Mouse (Mus musculus) E14TG2a.4 (cell line): ENCODE data around the gene Omd.

Experiments used
- H3K27me3 ChIP-seq: 2 replicates; pipeline ENCODE4 v1.6.1; 2014; ENCODE audit warnings: low read length, control low read depth; ENCODE audit not compliant: insufficient read depth
- H3K36me3 ChIP-seq: 2 replicates; pipeline ENCODE4 v1.6.1; 2014; ENCODE audit warnings: low read length, control low read depth; ENCODE audit not compliant: insufficient read depth
- H3K4me1 ChIP-seq: replicated peaks from 2 replicates; pipeline ENCODE4 v1.6.1; 2014; ENCODE audit warnings: low read depth, low read length, control low read depth
- H3K4me3 ChIP-seq: replicated peaks from 2 replicates; pipeline ENCODE4 v1.5.1; 2014; ENCODE audit warnings: mild to moderate bottlenecking, low read length
- H3K9me3 ChIP-seq: 2 replicates; pipeline ENCODE4 v1.6.1; 2014; ENCODE audit warnings: low read length, control low read depth
- CTCF ChIP-seq: conservative IDR thresholded peaks from 2 replicates; pipeline ENCODE4 v1.5.1; 2014; ENCODE audit warnings: low read length
- NANOG ChIP-seq: IDR thresholded peaks from 2 replicates; pipeline ENCODE4 v1.6.1; 2014; ENCODE audit warnings: borderline replicate concordance, low read length, mixed read lengths
- POU5F1 ChIP-seq: IDR thresholded peaks from 2 replicates; pipeline ENCODE4 v1.6.1; 2014; ENCODE audit warnings: low read length, borderline replicate concordance

Omd gene

GRCm38 (mm10) chr13:49581541-49582530 lies at the start of gene Omd:
Gene Omd, plus strand, starts transcription at chr13:49582462.
- H3K27me3 ChIP-seq, result no peaks in the 10 kb centered on the region
- H3K36me3 ChIP-seq, result no peaks in the 10 kb centered on the region
- no peaks in the 10 kb centered on the region for H3K9me3 ChIP-seq
- TF ChIP-seq POU5F1 (no peak), CTCF (no peak), NANOG (no peak)
- no peak within 1 kb of the TSS for H3K4me3 ChIP-seq
- peaks cover 3% of the 10 kb centered on the region; the same call in 1 of the 2 replicates for H3K4me1 ChIP-seq

GRCm38 (mm10) chr13:49536946-49537345 lies 45.3 kb upstream of the Omd start:
- Histone ChIP-seq H3K4me3 (no peak overlapping the region), H3K9me3 (no peaks in the 10 kb centered on the region), H3K36me3 (no peaks in the 10 kb centered on the region), H3K4me1 (0 out of 2 replicates have a peak, but pooled peaks cover 3% of the 10 kb centered on the region), H3K27me3 (no peaks in the 10 kb centered on the region)
- no peak for TF ChIP-seq CTCF

- Histone ChIP-seq H3K4me1 (0 out of 2 replicates have a peak, but pooled peaks cover 3% of the 10 kb centered on the region), H3K4me3 (no peak overlapping the region), H3K9me3 (no peaks in the 10 kb centered on the region), H3K27me3 (no peaks in the 10 kb centered on the region), H3K36me3 (0 out of 2 replicates have a peak, but pooled peaks cover 4% of the 10 kb centered on the region)
- no peak for TF ChIP-seq POU5F1
- TF ChIP-seq NANOG, result no peak
- TF ChIP-seq CTCF, result no peak
Measured at GRCm38 (mm10) chr13:49538693-49539092, 43.6 kb upstream of the Omd start.

GRCm38 (mm10) chr13:49544279-49544678 lies 38.0 kb upstream of the Omd start, which contains the start of gene Aspn:
Gene Aspn, plus strand, starts transcription at chr13:49544443.
- no peaks in the 10 kb centered on the region for H3K9me3 ChIP-seq
- TF ChIP-seq CTCF (no peak), POU5F1 (no peak), NANOG (no peak)
- no peaks in the 10 kb centered on the region for H3K4me1 ChIP-seq
- 0 out of 2 replicates have a peak, but pooled peaks cover 4% of the 10 kb centered on the region for H3K36me3 ChIP-seq
- no peaks in the 10 kb centered on the region for H3K27me3 ChIP-seq
- H3K4me3 ChIP-seq, result no peak within 1 kb of the TSS

- TF ChIP-seq POU5F1 (no peak), NANOG (no peak), CTCF (no peak)
- Histone ChIP-seq H3K36me3 (0 out of 2 replicates have a peak, but pooled peaks cover 4% of the 10 kb centered on the region), H3K4me1 (no peaks in the 10 kb centered on the region), H3K4me3 (no peak overlapping the region), H3K27me3 (no peaks in the 10 kb centered on the region), H3K9me3 (no peaks in the 10 kb centered on the region)
Measured at GRCm38 (mm10) chr13:49545646-49546045, 36.6 kb upstream of the Omd start.

- no peaks in the 10 kb centered on the region for H3K9me3 ChIP-seq
- no peaks in the 10 kb centered on the region for H3K4me1 ChIP-seq
- H3K36me3 ChIP-seq, result 0 out of 2 replicates have a peak, but pooled peaks cover 4% of the 10 kb centered on the region
- H3K27me3 ChIP-seq, result no peaks in the 10 kb centered on the region
- H3K4me3 ChIP-seq, result no peak overlapping the region
- no peak for TF ChIP-seq NANOG
- no peak for TF ChIP-seq POU5F1
- no peak for TF ChIP-seq CTCF
Measured at GRCm38 (mm10) chr13:49546517-49546916, 35.7 kb upstream of the Omd start.

GRCm38 (mm10) chr13:49547563-49548150 lies 34.6 kb upstream of the Omd start:
- Histone ChIP-seq H3K36me3 (0 out of 2 replicates have a peak, but pooled peaks cover 4% of the 10 kb centered on the region), H3K4me1 (no peaks in the 10 kb centered on the region), H3K4me3 (no peak overlapping the region), H3K9me3 (no peaks in the 10 kb centered on the region), H3K27me3 (no peaks in the 10 kb centered on the region)
- no peak for TF ChIP-seq NANOG
- no peak for TF ChIP-seq CTCF
- no peak for TF ChIP-seq POU5F1

GRCm38 (mm10) chr13:49549616-49550015 lies 32.6 kb upstream of the Omd start:
- Histone ChIP-seq H3K9me3 (no peaks in the 10 kb centered on the region), H3K36me3 (no peaks in the 10 kb centered on the region), H3K27me3 (no peaks in the 10 kb centered on the region), H3K4me3 (no peak overlapping the region), H3K4me1 (no peaks in the 10 kb centered on the region)
- TF ChIP-seq CTCF, result no peak
- TF ChIP-seq NANOG, result no peak
- no peak for TF ChIP-seq POU5F1
